Mouse (Mus musculus) myocyte (in vitro differentiated cells): Measurements from ENCODE around the gene Mapk7.

ENCODE experiments used
- E2F4 ChIP-seq: IDR thresholded peaks from one replicate; pipeline ENCODE4 v1.6.1; 2011; ENCODE audit warnings: mild to moderate bottlenecking, control low read depth, moderate library complexity; ENCODE audit not compliant: insufficient read depth
- MAX ChIP-seq: IDR thresholded peaks from one replicate; pipeline ENCODE4 v1.6.1; 2011; ENCODE audit warnings: low read depth, mild to moderate bottlenecking, control low read depth
- MYOD1 ChIP-seq, 3 experiments: IDR thresholded peaks; one replicate each; pipeline ENCODE4 v1.6.1; 2011; ENCODE audit warnings: control low read depth in 2 of 3, low read depth in 2 of 3, mild to moderate bottlenecking in 2 of 3, moderate library complexity in 1 of 3; ENCODE audit not compliant: insufficient read length in 2 of 3, control insufficient read depth in 1 of 3
- MYOG ChIP-seq, 3 experiments: IDR thresholded peaks; one replicate each; pipeline ENCODE4 v1.6.1; 2011; ENCODE audit warnings: control low read depth in 2 of 3, low read depth in 2 of 3, mild to moderate bottlenecking in 2 of 3; ENCODE audit not compliant: insufficient read length in 2 of 3, control insufficient read depth in 1 of 3, insufficient read depth in 1 of 3
- POLR2A ChIP-seq: IDR thresholded peaks from one replicate; pipeline ENCODE4 v1.6.1; 2011; ENCODE audit warnings: low read depth, mild to moderate bottlenecking, control low read depth, moderate library complexity; ENCODE audit not compliant: insufficient read length
- POLR2AphosphoS2 ChIP-seq: IDR thresholded peaks from one replicate; pipeline ENCODE4 v1.6.1; 2011; ENCODE audit warnings: low read depth, control low read depth; ENCODE audit not compliant: insufficient read length
- REST ChIP-seq: IDR thresholded peaks from one replicate; pipeline ENCODE4 v1.6.1; 2011; ENCODE audit warnings: mild to moderate bottlenecking, control low read depth, moderate library complexity; ENCODE audit not compliant: insufficient read depth, insufficient read length
- TCF12 ChIP-seq: IDR thresholded peaks from one replicate; pipeline ENCODE4 v1.6.1; 2011; ENCODE audit warnings: mild to moderate bottlenecking, control low read depth; ENCODE audit not compliant: poor library complexity, insufficient read depth, severe bottlenecking
- USF1 ChIP-seq: IDR thresholded peaks from one replicate; pipeline ENCODE4 v1.6.1; 2011; ENCODE audit warnings: low read depth, mild to moderate bottlenecking, control low read depth, moderate library complexity

DNA sequence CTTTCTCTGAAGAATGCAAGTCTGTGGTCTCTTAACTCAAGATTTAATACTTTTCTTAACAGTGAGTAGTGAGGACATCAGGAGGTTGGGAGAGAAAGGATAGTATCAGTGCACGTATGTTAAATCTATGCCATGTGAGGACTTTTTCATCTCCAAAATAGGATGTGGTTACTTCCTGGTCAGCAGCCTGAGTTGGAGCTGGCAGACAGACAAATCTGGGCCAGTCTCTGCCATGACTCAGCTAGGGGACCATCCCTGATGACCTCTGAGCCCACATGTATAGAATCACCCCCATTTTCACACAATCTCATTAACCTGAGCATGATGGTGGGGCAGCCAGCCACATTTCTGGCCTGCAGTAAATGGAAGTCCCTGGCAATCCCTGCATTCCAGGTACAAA, 23.8 kb upstream of the Mapk7 start:
- TF ChIP-seq MAX = no peak
- no peak for TF ChIP-seq MYOG (IDR thresholded peaks at IDR 0.05; ENCODE audit: control insufficient read depth in 1 of 3, insufficient read depth in 1 of 3, insufficient read length in 2 of 3, low read depth in 2 of 3)
- no peak for TF ChIP-seq TCF12
- no peak for TF ChIP-seq USF1
- TF ChIP-seq E2F4 = no peak
- no peak for TF ChIP-seq POLR2A
- TF ChIP-seq MYOD1 (IDR thresholded peaks at IDR 0.05; ENCODE audit: control insufficient read depth in 1 of 3, insufficient read length in 2 of 3, low read depth in 2 of 3) = no peak
- no peak for TF ChIP-seq REST
- no peak for TF ChIP-seq POLR2AphosphoS2
